Mouse (Mus musculus) liver, postnatal 0 days (tissue): Measurements from ENCODE around the gene Tdrd5.

Source experiments
- CTCF ChIP-seq: sonication (generic); IDR thresholded peaks from 2 replicates; pipeline ENCODE4 v1.5.1; 2016; ENCODE audit warnings: antibody characterized with exemption, low read depth
- EP300 ChIP-seq: IDR thresholded peaks from 2 replicates; pipeline ENCODE4 v1.6.1; 2016; ENCODE audit warnings: antibody characterized with exemption, low read depth, mild to moderate bottlenecking

- TF ChIP-seq CTCF (no peak), EP300 (no peak)
These were observed 41.0 kb upstream of the Tdrd5 start for GRCm38 (mm10) chr1:156344433-156344832.
